Mouse (Mus musculus): ENCODE results near the gene Tagln3. TPM values are rescaled to one million over a fixed set of nuclear protein-coding genes. Genes with fewer than 3 reads are reported as not detected.
A peak's percentile ranks its signal among the peaks of the same experiment; 100 is the strongest.

Tagln3 gene
- 8.9 and 10.3 TPM in 2 replicates for polyA plus RNA-seq (2015; fragmentation: Nextera tagmentation; extraction: Ambion mirVana)

- H3K27ac ChIP-seq (replicated peaks) = no peak within 1 kb of the TSS
Measured at GRCm38 (mm10) chr16:45724061-45724741, at the start of gene Tagln3. TSS of gene Tagln3 (minus strand) at chr16:45724608.

GRCm38 (mm10) chr16:45770914-45771313, 46.5 kb upstream of the Tagln3 start:
- no peak for ATAC-seq (ENCODE audit: insufficient number of reproducible peaks, low FRiP score, low TSS enrichment, low read depth)
- Histone ChIP-seq H3K36me3 (peaks cover 41% of the 10 kb centered on the region), H3K4me3 (replicated peaks) (no peak overlapping the region), H3K4me1 (0 out of 2 replicates have a peak, but pooled peaks cover 3% of the 10 kb centered on the region), H3K9me3 (replicated peaks) (no peaks in the 10 kb centered on the region), H3K27ac (replicated peaks) (no peak overlapping the region), H3K27me3 (no peaks in the 10 kb centered on the region), H3K9ac (no peak overlapping the region), H3K4me2 (replicated peaks) (no peak overlapping the region)
- WGBS = 95% methylated on average over 6 of the region's 6 CpGs

More at GRCm38 (mm10) chr16:45724061-45724741, at the start of gene Tagln3:
- peak within 1 kb of the TSS; percentile 88 for H3K4me2 ChIP-seq (replicated peaks)
- 2% methylated on average over 30 of the region's 30 CpGs for WGBS
- peaks cover 16% of the 10 kb centered on the region for H3K4me1 ChIP-seq
- peaks cover 9% of the 10 kb centered on the region for H3K36me3 ChIP-seq
- no peaks in the 10 kb centered on the region for H3K9me3 ChIP-seq (replicated peaks)
- peak within 1 kb of the TSS; percentile 53 for H3K4me3 ChIP-seq (replicated peaks)
- ATAC-seq (ENCODE audit: insufficient number of reproducible peaks, low FRiP score, low TSS enrichment, low read depth) = peak; percentile 61; the same call in 1 of the 2 replicates
- no peaks in the 10 kb centered on the region for H3K27me3 ChIP-seq
- H3K9ac ChIP-seq = peak within 1 kb of the TSS; percentile 46

- Histone ChIP-seq H3K27me3 (no peaks in the 10 kb centered on the region), H3K27ac (replicated peaks) (peak overlapping the region; percentile 28), H3K4me3 (replicated peaks) (no peak overlapping the region), H3K36me3 (peaks cover 23% of the 10 kb centered on the region), H3K4me2 (replicated peaks) (no peak overlapping the region), H3K4me1 (0 out of 2 replicates have a peak, but pooled peaks cover 6% of the 10 kb centered on the region), H3K9me3 (replicated peaks) (no peaks in the 10 kb centered on the region), H3K9ac (no peak overlapping the region)
- 70% methylated on average over 10 of the region's 10 CpGs for WGBS
- ATAC-seq (ENCODE audit: insufficient number of reproducible peaks, low FRiP score, low TSS enrichment, low read depth) = no peak
Measured at GRCm38 (mm10) chr16:45767853-45768640, 43.6 kb upstream of the Tagln3 start.

- Histone ChIP-seq H3K27me3 (no peaks in the 10 kb centered on the region), H3K4me1 (0 out of 2 replicates have a peak, but pooled peaks cover 6% of the 10 kb centered on the region), H3K9me3 (replicated peaks) (no peaks in the 10 kb centered on the region), H3K9ac (no peak overlapping the region), H3K27ac (replicated peaks) (peak overlapping the region; percentile 12), H3K36me3 (peaks cover 27% of the 10 kb centered on the region), H3K4me3 (replicated peaks) (no peak overlapping the region), H3K4me2 (replicated peaks) (no peak overlapping the region)
- ATAC-seq (ENCODE audit: insufficient number of reproducible peaks, low FRiP score, low TSS enrichment, low read depth) = no peak
- WGBS = 47% methylated on average over 4 of the region's 4 CpGs
Measured at GRCm38 (mm10) chr16:45767434-45767833, 43.0 kb upstream of the Tagln3 start.

- no peaks in the 10 kb centered on the region for H3K27me3 ChIP-seq
- no peak overlapping the region for H3K4me2 ChIP-seq (replicated peaks)
- no peaks in the 10 kb centered on the region for H3K9me3 ChIP-seq (replicated peaks)
- no peak overlapping the region for H3K4me3 ChIP-seq (replicated peaks)
- no peak for ATAC-seq (ENCODE audit: insufficient number of reproducible peaks, low FRiP score, low TSS enrichment, low read depth)
- no peak overlapping the region for H3K9ac ChIP-seq
- no peak overlapping the region for H3K27ac ChIP-seq (replicated peaks)
- peaks cover 19% of the 10 kb centered on the region for H3K36me3 ChIP-seq
- 67% methylated on average over 7 of the region's 7 CpGs for WGBS
- 0 out of 2 replicates have a peak, but pooled peaks cover 6% of the 10 kb centered on the region for H3K4me1 ChIP-seq
Measured at GRCm38 (mm10) chr16:45765801-45766494, 41.5 kb upstream of the Tagln3 start.

- no peak overlapping the region for H3K4me3 ChIP-seq (replicated peaks)
- WGBS = 94% methylated on average over 3 of the region's 3 CpGs
- no peak for ATAC-seq (ENCODE audit: insufficient number of reproducible peaks, low FRiP score, low TSS enrichment, low read depth)
- no peak overlapping the region for H3K4me2 ChIP-seq (replicated peaks)
- no peaks in the 10 kb centered on the region for H3K27me3 ChIP-seq
- H3K4me1 ChIP-seq = 0 out of 2 replicates have a peak, but pooled peaks cover 6% of the 10 kb centered on the region
- H3K9ac ChIP-seq = no peak overlapping the region
- no peak overlapping the region for H3K27ac ChIP-seq (replicated peaks)
- peaks cover 19% of the 10 kb centered on the region; the same call in 1 of the 2 replicates for H3K36me3 ChIP-seq
- no peaks in the 10 kb centered on the region for H3K9me3 ChIP-seq (replicated peaks)
Measured at GRCm38 (mm10) chr16:45765102-45765501, 40.7 kb upstream of the Tagln3 start.

- no peak overlapping the region for H3K4me3 ChIP-seq (replicated peaks)
- H3K4me1 ChIP-seq = 0 out of 2 replicates have a peak, but pooled peaks cover 6% of the 10 kb centered on the region
- ATAC-seq (ENCODE audit: insufficient number of reproducible peaks, low FRiP score, low TSS enrichment, low read depth) = no peak
- H3K27me3 ChIP-seq = no peaks in the 10 kb centered on the region
- 62% methylated on average over 13 of the region's 13 CpGs for WGBS
- H3K27ac ChIP-seq (replicated peaks) = peak overlapping the region; percentile 17; the same call in 1 of the 2 replicates
- no peaks in the 10 kb centered on the region for H3K9me3 ChIP-seq (replicated peaks)
- peaks cover 13% of the 10 kb centered on the region; the same call in 1 of the 2 replicates for H3K36me3 ChIP-seq
- H3K4me2 ChIP-seq (replicated peaks) = no peak overlapping the region
- no peak overlapping the region for H3K9ac ChIP-seq
Measured at GRCm38 (mm10) chr16:45762859-45763505, 38.6 kb upstream of the Tagln3 start.

- no peaks in the 10 kb centered on the region for H3K27me3 ChIP-seq
- no peak for ATAC-seq (ENCODE audit: insufficient number of reproducible peaks, low FRiP score, low TSS enrichment, low read depth)
- H3K4me2 ChIP-seq (replicated peaks) = no peak overlapping the region
- WGBS = 75% methylated on average over 1 of the region's 1 CpGs
- H3K4me3 ChIP-seq (replicated peaks) = no peak overlapping the region
- H3K9me3 ChIP-seq (replicated peaks) = no peaks in the 10 kb centered on the region
- H3K9ac ChIP-seq = no peak overlapping the region
- peaks cover 18% of the 10 kb centered on the region for H3K36me3 ChIP-seq
- no peak overlapping the region for H3K27ac ChIP-seq (replicated peaks)
- 0 out of 2 replicates have a peak, but pooled peaks cover 6% of the 10 kb centered on the region for H3K4me1 ChIP-seq
Measured at GRCm38 (mm10) chr16:45761425-45761824, 37.0 kb upstream of the Tagln3 start.

GRCm38 (mm10) chr16:45758726-45759269, 34.4 kb upstream of the Tagln3 start:
- peaks cover 18% of the 10 kb centered on the region for H3K36me3 ChIP-seq
- 83% methylated on average over 9 of the region's 9 CpGs for WGBS

GRCm38 (mm10) chr16:45757421-45758078, 33.1 kb upstream of the Tagln3 start:
- H3K4me3 ChIP-seq (replicated peaks) = no peak overlapping the region
- peaks cover 14% of the 10 kb centered on the region for H3K36me3 ChIP-seq
- H3K27me3 ChIP-seq = no peaks in the 10 kb centered on the region
- ATAC-seq (ENCODE audit: insufficient number of reproducible peaks, low FRiP score, low TSS enrichment, low read depth) = no peak
- no peaks in the 10 kb centered on the region for H3K9me3 ChIP-seq (replicated peaks)
- no peaks in the 10 kb centered on the region for H3K4me1 ChIP-seq
- no peak overlapping the region for H3K4me2 ChIP-seq (replicated peaks)
- no peak overlapping the region for H3K9ac ChIP-seq
- WGBS = 82% methylated on average over 12 of the region's 12 CpGs
- H3K27ac ChIP-seq (replicated peaks) = peak overlapping the region; percentile 44; the same call in 1 of the 2 replicates

More at GRCm38 (mm10) chr16:45758726-45759269, 34.4 kb upstream of the Tagln3 start:
- no peak overlapping the region for H3K27ac ChIP-seq (replicated peaks)
- no peaks in the 10 kb centered on the region for H3K27me3 ChIP-seq
- H3K4me3 ChIP-seq (replicated peaks) = no peak overlapping the region
- H3K9me3 ChIP-seq (replicated peaks) = no peaks in the 10 kb centered on the region
- H3K9ac ChIP-seq = no peak overlapping the region
- no peak for ATAC-seq (ENCODE audit: insufficient number of reproducible peaks, low FRiP score, low TSS enrichment, low read depth)
- H3K4me2 ChIP-seq (replicated peaks) = no peak overlapping the region
- no peaks in the 10 kb centered on the region for H3K4me1 ChIP-seq
